Mouse (Mus musculus): ENCODE measurements around the gene Zcchc2. TPM values are rescaled to one million over a fixed set of nuclear protein-coding genes. Genes with fewer than 3 reads are reported as not detected.

Gene Zcchc2
- 1 to 10 TPM; 5.6 to 6.5 TPM for total RNA-seq (2021)
- long read RNA-seq, experiment 1, full-length matches to known transcripts = 1 of 5 reads
- long read RNA-seq, experiment 1, partial matches to known transcripts = 1 of 5 reads
- long read RNA-seq, experiment 1, other reads (novel, unspliced or antisense) = 3 of 5 reads
- long read RNA-seq, experiment 2, full-length matches to known transcripts = 2 of 7 reads
- long read RNA-seq, experiment 2, partial matches to known transcripts = 1 of 7 reads
- long read RNA-seq, experiment 2, other reads (novel, unspliced or antisense) = 4 of 7 reads

DNA sequence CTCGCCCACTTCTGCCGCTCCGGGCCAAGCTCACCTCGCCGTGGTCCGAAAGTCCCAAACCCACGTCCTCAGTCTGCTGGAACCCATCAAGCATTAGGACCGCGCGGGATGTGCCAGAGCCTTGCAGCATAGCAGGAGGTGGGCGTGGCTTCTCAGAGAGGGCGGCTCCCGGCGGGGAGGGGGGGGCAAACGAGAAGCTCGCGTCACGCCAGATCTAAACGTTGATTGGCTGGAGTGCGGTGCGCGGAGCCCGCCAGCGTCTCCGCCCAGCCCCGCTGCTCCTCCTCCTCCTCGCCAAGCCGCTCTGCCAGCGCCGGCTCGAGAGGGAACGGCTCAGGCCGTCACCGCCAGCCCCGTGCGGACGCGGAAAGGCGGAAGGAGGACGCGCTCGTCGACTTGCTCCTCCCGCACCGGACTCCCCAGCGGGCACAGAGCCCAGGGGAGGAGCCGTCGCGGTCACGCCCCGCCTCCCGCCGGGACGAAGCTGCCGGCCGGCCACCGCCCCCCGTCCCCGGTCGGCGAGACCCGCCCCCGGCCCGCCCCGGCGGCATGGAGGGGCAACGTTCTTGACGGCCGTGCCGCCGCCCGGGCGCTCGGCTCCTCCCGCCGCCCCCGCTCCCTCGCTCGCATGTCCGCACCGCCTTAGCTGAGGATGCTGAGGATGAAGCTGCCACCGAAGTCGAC, at the start of gene Zcchc2:
Zcchc2 (plus strand) TSS at position 269 of the 684 bp plus-strand sequence.
- peak; percentile 99 for DNase-seq
- intact Hi-C loops (cut with DNase I; ENCODE audit: low total_unique reads) = no loop called here

DNA sequence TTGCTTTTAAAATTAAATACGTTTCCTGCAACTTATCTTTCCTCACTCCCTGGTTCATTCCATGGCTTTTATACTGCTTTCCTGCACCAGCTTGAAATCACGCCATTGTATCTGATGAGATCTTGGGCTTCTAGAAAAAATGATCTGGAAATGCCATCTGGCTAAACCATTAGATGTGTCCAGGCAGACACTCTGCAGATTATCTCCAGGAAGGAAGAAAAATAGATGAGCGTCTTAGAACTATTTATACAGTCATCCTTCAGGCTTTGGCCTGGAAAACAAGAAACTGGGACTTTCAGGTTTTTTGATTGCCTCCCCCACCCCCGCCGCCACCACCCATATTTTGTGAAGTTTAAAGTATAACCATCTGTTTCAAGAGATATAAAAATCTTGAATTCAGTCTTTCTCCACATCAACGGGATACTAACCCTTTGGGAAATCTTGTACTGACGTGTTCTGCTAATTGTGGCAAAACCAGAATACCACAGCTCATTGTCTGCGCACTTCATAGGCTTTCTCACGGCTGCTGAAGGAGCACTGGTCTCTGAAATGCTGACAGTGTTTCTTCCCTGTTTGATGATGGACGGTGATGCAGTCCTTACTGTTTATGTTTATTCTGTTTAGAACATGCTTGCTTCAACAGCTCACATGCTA, 45.2 kb upstream of the Zcchc2 start:
- intact Hi-C loops (cut with DNase I; ENCODE audit: low total_unique reads) = no loop called here
- DNase-seq = no peak

DNA sequence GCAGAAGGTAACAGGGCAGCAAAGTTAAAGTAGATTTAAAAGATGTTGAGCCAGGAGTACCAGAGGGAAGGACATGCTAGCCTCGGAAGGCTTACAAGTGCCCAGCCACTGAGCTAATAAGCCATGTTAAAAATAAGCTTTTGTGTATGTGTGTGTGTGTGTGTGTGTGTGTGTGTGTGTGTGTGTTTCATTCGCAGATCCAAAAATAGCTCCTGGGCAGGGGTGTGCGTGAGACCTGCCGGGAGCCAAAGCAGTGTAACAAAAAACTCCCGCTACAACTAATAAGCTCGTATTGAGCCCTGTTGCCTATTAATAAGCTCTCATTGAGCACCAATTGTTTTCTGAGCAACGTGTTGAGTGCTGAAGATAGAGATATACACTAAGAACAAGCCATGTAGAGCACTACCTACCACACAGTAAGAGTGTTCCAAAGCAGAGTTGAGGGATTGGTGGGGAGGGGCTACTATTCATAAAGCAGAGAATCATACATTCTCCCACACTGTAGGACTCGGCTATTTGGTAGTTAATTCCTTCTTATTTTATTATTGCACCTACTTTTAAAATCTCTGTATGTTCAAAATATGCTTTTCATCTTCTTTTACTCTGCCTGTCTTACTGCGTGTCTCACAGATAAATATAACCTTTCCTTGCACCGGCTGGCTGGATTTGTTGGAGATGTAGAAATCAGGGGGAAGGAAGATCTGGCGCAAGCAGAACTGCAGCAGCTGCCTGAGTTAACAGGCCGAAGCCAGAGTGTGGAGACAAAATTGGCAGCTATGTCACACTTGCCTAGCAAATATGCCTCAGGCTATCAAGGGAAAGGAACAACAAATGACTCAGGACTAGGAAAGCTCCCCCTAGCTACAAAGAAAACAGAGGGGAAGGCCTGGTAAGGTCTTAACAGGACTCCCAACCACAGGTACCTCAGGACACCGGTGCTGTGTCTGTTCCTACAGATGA, 43.3 kb upstream of the Zcchc2 start:
- intact Hi-C loops (cut with DNase I; ENCODE audit: low total_unique reads) = no loop called here
- DNase-seq = peak; percentile 63

DNA sequence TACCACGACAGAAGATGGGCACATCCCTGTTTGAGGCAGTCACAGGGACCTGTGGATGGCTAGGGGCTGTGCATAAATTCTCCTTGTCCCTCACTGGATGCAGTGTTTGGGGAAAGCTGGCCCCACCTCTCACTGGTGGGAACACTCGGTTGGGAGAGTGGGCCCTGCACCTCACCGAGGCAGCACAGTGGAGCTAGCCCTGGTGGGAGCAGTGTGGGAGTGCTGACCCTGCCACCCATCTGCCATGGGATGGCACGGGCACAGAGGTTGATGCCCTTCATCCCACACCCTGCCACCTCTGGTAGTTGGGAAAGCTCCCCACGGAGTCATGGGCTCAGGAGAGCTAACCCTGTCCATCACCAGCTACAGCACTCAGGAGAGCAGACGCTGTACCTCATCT, 41.9 kb upstream of the Zcchc2 start:
- intact Hi-C loops (cut with DNase I; ENCODE audit: low total_unique reads) = no loop called here
- no peak for DNase-seq

DNA sequence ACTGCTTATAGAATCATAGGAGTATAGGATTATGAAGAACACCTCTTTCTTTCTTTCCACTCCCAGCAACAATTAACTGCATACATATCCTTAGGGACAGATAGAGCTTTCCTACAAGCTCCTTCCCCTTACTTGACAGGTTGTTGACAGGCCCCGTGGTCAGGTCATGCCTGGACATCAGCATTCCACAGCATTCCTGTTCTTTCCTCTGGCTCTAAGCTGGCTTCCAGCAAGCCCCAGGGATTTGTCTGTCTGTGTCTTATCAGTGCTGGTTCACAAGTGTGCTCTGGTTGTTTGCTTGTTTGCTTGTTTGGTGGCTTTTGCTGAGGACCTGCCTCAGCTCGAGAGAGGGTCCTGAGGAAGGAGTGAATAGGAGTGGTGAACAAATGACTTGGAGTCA, 36.6 kb upstream of the Zcchc2 start:
- intact Hi-C loops (cut with DNase I; ENCODE audit: low total_unique reads) = no loop called here
- DNase-seq = no peak

DNA sequence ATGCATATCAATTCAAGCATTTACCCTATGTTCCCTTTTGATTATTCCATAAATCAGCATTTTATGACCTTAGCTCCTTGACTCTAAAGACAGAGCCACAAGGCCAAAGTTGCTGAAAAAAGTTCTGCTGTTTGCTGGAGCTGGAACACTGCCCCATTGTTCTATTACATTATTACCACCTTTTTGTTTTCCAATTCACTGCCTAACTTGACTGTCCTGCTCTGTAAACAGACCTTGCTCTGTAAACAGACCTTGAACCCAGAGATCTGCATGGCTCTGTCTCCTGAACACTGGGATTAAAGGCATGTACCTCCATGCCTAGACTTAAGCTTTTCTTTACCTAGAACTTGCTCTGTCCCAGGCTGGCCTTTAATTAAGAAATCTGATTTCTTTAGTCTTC, 36.2 kb upstream of the Zcchc2 start:
- intact Hi-C loops (cut with DNase I; ENCODE audit: low total_unique reads) = no loop called here

DNA sequence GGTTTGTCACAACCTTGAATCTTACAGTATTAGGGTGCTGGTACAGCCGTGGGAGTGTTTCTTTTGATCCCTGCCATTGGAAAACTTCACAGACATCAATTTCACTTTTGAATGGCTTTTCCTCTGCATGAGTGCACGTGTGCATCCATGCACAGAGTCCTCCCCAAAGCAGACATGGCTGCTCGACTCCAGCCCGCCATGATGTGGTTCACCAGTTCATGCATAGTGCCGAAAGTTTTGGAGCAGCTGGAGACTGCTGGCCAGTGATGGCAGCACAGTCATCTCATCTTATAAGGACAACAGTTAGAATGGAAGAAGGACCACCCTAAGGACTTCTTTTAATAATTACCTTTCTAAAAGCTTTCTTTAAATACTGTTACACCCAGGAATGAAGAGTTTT, 34.1 kb upstream of the Zcchc2 start:
- no peak for DNase-seq
- intact Hi-C loops (cut with DNase I; ENCODE audit: low total_unique reads) = no loop called here

More for the DNA sequence above, 36.2 kb upstream of the Zcchc2 start:
- no peak for DNase-seq

DNA sequence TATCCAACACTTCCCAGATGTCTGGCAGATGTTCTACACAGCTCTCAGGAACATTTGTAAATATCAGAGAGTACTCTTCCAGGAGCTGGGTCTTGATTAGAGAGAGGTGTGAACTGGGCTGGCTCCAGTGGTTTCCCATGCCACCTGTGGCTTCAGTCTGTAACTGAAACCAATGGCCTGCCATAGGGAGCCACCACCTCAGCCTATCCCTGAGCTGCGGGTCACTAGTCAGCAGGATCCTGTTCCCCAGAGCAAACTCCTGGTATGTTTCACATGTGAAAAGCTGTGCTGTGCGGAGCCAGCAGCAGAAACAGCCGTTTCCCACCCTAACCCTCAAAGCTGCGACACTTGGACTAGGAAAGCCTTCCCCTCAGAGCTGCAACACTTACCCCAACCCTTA, 28.7 kb upstream of the Zcchc2 start:
- no peak for DNase-seq
- intact Hi-C loops (cut with DNase I; ENCODE audit: low total_unique reads) = no loop called here

DNA sequence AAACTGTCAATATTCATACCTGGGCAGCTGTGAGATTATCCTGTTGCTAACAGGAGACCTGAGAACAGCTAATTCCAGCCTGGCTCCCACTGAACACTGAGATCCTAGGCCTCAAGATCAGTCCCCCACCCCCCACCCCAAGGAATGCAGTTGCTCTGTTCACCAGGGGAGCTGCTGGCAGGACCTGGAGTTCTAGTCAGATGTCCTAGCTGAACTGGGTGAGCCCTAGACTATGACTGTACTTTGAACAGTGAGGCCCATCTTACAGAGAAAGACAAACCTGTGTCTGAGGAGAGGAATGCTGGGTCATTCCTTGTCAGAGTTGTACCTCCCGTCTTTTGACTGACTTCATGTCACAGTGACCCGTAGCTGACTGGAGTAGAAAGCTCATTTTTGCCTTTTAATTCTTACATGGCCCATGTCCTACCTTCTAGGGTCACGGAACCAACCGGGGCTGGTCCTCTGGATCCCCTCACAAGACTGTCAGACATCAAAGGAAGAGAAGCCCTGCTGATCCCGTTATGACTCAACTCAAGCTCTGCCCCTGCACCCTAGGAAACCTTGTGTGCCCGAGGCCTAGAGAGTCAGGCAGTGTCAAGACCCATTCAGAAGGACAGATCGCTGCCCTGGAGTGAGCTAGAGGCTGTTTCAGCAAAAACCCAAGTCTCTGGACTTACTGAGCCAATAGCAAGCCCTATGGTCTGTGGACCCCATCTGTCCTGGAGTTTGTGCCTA, 28.0 kb upstream of the Zcchc2 start:
- intact Hi-C loops (cut with DNase I; ENCODE audit: low total_unique reads) = no loop called here
- no peak for DNase-seq

DNA sequence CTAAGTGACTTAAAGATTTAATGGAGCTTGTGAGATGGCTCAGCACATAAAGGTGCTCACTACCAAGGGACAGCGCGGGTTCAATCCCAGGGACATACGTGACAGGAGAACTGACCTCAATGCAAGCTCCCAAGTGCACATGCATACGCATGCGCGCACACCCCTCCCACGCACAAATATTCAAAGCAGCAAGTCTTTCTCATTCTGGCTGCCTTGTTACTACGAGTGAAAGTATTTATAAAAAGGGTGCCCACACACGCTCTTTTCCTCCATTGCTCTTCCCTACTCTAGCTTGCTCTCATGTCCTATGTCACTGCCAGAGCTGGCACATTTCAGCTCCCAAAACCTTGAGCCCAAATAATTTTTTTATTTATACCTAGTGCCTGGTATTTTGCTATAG, 27.4 kb upstream of the Zcchc2 start:
- intact Hi-C loops (cut with DNase I; ENCODE audit: low total_unique reads) = no loop called here

DNA sequence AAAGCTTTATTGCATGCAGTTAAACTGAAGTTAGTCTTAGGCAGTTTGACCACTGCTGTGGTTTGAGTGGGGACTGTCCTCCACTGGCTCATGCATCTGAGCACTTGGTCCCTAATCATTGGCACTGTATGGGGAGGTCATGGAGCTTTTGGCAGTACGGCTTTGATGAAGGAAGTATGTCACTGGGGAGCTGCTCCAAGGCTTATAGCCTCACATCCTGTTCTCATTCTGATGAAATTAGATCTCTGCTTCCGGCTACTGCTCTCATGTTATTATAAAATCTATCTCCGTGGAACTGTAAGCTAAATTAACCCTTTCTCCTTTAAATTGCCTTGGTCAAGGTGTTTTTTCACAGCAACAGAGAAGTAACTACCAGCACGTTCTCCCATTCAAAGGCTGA, 25.7 kb upstream of the Zcchc2 start:
- intact Hi-C loops (cut with DNase I; ENCODE audit: low total_unique reads) = no loop called here
- no peak for DNase-seq

More for the DNA sequence above, 27.4 kb upstream of the Zcchc2 start:
- DNase-seq = no peak

DNA sequence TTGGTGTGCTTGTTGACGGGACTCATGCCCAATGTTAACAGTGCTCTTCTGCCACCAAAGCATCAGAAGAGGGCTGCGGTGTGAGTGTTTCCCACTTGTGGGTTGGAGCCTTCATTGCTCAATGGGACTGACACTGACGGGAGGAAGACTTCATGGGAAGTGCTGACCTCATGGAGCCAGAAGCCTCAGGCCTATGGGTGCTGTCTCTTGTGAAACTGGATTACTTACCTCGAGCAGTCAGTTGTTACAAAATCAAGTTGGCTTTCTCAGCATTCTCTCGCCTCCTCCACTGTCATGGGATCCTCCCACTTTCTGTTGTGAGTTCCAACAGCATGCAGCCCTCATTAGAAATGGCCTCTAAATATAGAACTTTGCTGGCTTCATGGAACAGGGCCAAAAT, 25.0 kb upstream of the Zcchc2 start:
- intact Hi-C loops (cut with DNase I; ENCODE audit: low total_unique reads) = no loop called here
- DNase-seq = no peak

DNA sequence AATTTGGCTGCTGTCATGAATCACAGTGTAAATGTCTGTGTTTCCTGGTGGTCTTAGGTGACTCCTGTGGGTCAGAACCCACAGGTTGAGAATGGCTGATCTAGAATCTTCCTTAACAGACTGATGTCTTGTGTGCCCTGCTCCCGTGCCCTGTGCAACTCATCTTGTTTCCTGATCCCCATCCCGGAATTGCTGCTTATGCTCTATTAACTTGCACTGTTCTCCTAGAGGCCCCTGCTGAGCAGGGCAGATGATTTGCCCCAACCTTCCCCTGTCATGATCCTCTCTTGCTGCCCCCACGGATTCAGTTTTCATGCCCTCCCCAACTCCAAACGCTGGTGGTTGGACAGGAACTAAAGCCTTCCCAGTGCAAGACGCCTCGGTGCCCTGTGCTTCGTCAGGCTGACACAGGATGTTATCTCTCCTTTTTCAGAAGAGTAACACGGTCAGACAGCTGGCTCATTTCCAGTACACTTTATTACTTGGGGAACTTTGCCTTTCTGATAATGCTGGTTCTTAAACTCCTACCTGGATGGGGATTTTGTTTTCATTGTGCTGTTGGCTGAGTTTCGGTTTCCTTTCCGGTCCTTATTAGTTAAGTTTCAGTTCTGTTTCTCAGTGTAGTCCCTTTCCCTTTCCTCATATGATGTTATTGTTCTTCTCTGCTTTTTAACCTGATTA, 18.6 kb upstream of the Zcchc2 start:
- DNase-seq = no peak
- intact Hi-C loops (cut with DNase I; ENCODE audit: low total_unique reads) = no loop called here

DNA sequence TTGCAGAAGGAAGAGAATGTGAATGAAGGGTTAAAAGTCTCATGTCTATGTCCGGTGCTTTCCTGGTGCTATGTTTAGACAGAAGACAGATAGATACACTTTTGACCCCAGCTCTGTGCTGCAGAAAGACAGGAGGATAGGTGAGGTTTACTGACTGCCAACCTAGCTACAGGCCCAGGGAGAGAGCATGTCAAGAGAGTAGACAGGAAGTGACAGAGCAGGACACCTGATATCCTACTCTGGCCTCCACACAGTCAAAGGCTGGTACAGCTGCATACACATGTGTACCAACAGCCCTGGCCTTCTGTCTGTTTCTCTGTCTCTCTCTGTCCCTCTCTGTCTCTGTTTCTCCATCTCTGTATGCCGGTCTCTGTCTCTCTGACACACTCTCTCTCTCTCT, 16.2 kb upstream of the Zcchc2 start:
- intact Hi-C loops (cut with DNase I; ENCODE audit: low total_unique reads) = no loop called here
- DNase-seq = no peak

DNA sequence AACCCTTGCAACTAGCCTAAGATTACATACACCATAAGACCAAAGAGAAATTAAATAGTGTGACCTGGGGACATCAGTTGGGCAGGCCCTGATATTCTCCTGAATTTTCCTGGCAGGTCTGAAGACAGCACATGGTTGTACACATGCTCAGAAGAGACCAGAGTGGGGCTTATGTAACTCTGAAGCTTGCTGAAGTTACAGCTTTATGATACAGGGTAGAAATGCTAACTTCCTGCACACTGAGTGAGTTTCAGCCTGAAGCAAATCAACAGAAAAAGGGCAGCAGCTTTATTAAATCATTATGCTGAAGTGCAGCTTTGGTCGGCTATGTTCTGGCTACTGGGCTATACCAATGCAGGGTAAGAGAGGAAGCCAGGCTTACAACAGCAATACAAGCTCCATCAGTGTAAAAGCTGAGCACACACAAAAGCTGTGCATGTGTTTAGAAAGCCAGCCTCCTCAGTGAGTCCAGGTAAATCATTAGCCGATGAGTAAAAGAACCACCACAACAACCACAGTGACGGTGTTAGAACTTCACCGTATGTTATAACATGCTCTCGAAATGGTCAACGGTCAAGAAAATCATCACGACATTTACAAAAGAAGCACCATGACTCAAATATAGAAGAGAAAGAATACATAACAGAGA, 12.6 kb upstream of the Zcchc2 start:
- intact Hi-C loops (cut with DNase I; ENCODE audit: low total_unique reads) = no loop called here
- DNase-seq = no peak

DNA sequence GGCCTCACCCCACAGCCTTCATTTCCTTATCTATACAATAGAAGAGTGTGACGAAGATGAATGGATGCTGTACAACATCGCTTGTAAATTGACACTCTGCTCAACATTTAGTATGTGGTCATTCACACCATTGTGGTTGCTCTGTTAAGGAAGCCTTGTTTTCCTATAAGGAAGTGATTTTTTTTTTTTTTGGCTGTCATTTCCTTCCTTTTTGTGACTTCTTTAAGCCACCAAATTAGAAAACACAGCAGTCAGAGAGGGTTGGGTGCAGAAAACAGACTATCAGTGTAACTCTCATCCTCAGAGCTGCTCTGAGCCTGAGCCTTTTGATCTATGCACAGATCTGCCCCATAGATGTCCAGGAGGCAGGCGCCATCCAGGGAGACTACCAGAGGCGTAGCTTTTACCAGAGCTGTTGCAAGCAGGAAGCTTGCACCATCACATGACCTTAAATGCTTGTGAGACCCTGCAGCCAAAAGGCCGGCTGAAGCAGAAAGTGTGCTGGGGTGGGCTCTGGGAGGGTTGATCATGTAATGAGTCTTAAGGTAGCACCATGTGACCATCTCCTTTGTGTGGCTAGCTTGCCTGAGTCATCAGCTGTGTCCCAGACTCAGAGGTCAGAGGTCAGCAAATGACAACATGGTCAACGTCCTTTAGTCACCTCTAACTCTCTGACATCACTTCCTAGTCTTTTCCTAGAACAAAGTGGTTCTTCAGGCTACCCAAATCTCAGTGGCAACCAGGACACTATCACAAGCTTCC, 9.2 kb upstream of the Zcchc2 start:
- intact Hi-C loops (cut with DNase I; ENCODE audit: low total_unique reads) = no loop called here
- no peak for DNase-seq
